Mouse (Mus musculus): ENCODE measurements around the gene Fer. TPM values are rescaled to one million over a fixed set of nuclear protein-coding genes. Genes with fewer than 3 reads are reported as not detected.
"Not testable (repeated sequence)": the region's sequence is repeated elsewhere in the genome, so short reads cannot be mapped to it uniquely, and the experiment has no call there.

The Fer gene
- polyA plus RNA-seq, 1 experiment from 2014 or later = 29.7 TPM

DNA sequence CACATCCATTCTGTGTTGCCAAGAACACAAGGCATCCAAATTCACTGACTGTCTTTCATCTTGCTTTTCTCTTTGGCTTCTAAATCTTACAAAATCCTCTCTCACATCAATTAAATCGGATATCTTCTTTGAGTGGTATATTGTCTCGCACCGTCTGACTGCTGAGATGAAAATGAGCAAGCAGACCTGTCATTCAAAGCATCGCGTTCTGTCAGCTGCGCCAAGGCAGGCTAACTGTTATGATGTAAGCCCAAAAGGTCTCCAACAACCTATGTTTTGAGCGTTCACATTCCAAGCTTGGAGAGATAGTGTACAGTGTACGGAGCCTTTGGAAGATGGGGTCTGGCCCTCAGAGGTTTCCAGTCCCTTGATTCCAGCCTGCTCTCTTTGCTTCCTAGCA lies 26.2 kb upstream of the Fer start:
- Histone ChIP-seq H3K4me1 (ENCODE audit: control insufficient read depth, insufficient read depth, low read length) (no peaks in the 10 kb centered on the region), H3K27me3 (ENCODE audit: control insufficient read depth, insufficient read depth, low read length) (no peaks in the 10 kb centered on the region), H3K9me3 (replicated peaks; ENCODE audit: control insufficient read depth, low read length) (no peaks in the 10 kb centered on the region), H3K27ac (ENCODE audit: low read length) (no peak overlapping the region), H3K4me2 (ENCODE audit: low read depth, low read length) (no peak overlapping the region), H3K36me3 (ENCODE audit: control insufficient read depth, insufficient read depth, low read length) (no peaks in the 10 kb centered on the region), H3K9ac (ENCODE audit: low read length) (no peak overlapping the region), H3K4me3 (replicated peaks; ENCODE audit: low read length) (no peak overlapping the region)
- ATAC-seq (ENCODE audit: insufficient read depth, low FRiP score) = no peak
- 78% methylated on average over 8 of the region's 8 CpGs for WGBS

DNA sequence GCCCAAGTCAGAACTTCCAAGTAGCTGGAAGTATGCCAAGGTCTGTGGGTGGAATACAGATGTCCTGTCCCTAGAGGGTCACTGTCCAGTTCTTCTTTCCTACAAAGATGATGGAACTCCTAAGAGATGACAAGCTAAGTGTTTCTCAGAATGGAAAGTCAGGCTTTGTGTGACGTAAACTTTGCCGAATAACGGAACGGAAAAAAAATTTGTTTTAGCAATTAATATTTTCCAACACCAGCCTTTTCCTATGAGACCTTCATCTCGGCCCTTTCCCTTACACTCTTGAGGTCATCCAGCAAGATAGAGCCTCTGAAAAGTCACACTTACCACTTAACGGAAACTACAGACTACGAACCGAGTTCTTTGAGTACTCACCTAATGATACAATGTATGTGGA lies 24.7 kb upstream of the Fer start:
- Histone ChIP-seq H3K9ac (ENCODE audit: low read length) (no peak overlapping the region), H3K9me3 (replicated peaks; ENCODE audit: control insufficient read depth, low read length) (no peaks in the 10 kb centered on the region), H3K27me3 (ENCODE audit: control insufficient read depth, insufficient read depth, low read length) (no peaks in the 10 kb centered on the region), H3K4me1 (ENCODE audit: control insufficient read depth, insufficient read depth, low read length) (no peaks in the 10 kb centered on the region), H3K36me3 (ENCODE audit: control insufficient read depth, insufficient read depth, low read length) (no peaks in the 10 kb centered on the region), H3K27ac (ENCODE audit: low read length) (no peak overlapping the region), H3K4me3 (replicated peaks; ENCODE audit: low read length) (no peak overlapping the region), H3K4me2 (ENCODE audit: low read depth, low read length) (no peak overlapping the region)
- 82% methylated on average over 8 of the region's 8 CpGs for WGBS
- ATAC-seq (ENCODE audit: insufficient read depth, low FRiP score) = no peak

DNA sequence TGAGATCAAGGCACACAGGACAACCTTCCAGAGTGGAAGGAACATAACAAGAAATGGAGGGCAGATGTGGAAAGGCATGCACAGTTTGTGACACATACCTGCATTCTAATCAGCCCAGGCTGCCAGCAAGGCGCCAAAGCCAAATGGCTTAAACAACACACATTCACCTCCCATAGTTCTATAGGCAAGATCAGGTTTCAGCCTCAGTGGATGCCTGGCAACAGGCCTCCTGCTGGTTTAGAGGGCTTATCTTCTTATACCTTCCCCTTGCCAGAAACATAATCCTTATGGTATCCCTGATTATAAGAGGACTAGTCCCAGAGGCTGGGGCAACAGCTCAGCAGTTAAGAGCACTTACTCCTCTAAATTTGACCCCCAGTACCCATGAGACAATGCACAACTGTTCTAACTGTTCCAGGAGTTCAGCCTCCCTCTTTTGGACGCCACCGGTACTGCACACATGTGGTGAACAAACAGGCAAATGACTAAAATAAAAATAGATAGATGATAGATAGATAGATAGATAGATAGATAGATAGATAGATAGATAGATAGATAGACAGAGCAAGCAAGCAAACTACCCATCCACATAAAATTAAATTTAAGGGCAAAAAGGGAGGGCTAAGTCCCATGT lies 23.1 kb upstream of the Fer start:
- no peak for ATAC-seq (ENCODE audit: insufficient read depth, low FRiP score)
- H3K4me2 ChIP-seq (ENCODE audit: low read depth, low read length) = no peak overlapping the region
- WGBS = 94% methylated on average over 3 of the region's 3 CpGs

DNA sequence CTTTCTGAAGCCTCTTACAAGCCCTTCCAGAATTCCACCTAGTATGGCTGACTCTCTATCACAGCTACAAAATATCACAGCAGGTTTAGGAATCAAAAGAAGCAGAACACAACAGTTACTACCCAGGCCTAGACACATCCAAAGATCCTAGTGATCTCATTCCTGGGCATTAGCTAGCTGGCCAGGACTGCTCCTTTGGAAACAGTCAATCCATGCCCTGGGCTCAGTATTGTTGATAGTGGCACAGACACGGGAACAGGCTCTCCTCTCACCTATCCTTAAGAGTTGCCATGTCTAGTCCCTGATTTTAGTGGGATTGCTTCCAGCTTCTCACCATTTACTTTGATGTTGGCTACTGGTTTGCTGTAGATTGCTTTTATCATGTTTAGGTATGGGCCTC lies 20.6 kb upstream of the Fer start:
- H3K27me3 ChIP-seq (ENCODE audit: control insufficient read depth, insufficient read depth, low read length) = no peaks in the 10 kb centered on the region
- no peak overlapping the region for H3K27ac ChIP-seq (ENCODE audit: low read length)
- H3K9me3 ChIP-seq (replicated peaks; ENCODE audit: control insufficient read depth, low read length) = no peaks in the 10 kb centered on the region
- 74% methylated on average over 1 of the region's 1 CpGs for WGBS
- no peak for ATAC-seq (ENCODE audit: insufficient read depth, low FRiP score)
- H3K4me3 ChIP-seq (replicated peaks; ENCODE audit: low read length) = no peak overlapping the region
- H3K36me3 ChIP-seq (ENCODE audit: control insufficient read depth, insufficient read depth, low read length) = no peaks in the 10 kb centered on the region
- no peak overlapping the region for H3K9ac ChIP-seq (ENCODE audit: low read length)
- H3K4me2 ChIP-seq (ENCODE audit: low read depth, low read length) = no peak overlapping the region
- no peaks in the 10 kb centered on the region; the same call in 1 of the 2 replicates for H3K4me1 ChIP-seq (ENCODE audit: control insufficient read depth, insufficient read depth, low read length)

More for the DNA sequence above, 23.1 kb upstream of the Fer start:
- Histone ChIP-seq H3K27me3 (ENCODE audit: control insufficient read depth, insufficient read depth, low read length) (no peaks in the 10 kb centered on the region), H3K4me1 (ENCODE audit: control insufficient read depth, insufficient read depth, low read length) (no peaks in the 10 kb centered on the region), H3K9me3 (replicated peaks; ENCODE audit: control insufficient read depth, low read length) (no peaks in the 10 kb centered on the region), H3K4me3 (replicated peaks; ENCODE audit: low read length) (no peak overlapping the region), H3K36me3 (ENCODE audit: control insufficient read depth, insufficient read depth, low read length) (no peaks in the 10 kb centered on the region), H3K27ac (ENCODE audit: low read length) (no peak overlapping the region), H3K9ac (ENCODE audit: low read length) (no peak overlapping the region)

DNA sequence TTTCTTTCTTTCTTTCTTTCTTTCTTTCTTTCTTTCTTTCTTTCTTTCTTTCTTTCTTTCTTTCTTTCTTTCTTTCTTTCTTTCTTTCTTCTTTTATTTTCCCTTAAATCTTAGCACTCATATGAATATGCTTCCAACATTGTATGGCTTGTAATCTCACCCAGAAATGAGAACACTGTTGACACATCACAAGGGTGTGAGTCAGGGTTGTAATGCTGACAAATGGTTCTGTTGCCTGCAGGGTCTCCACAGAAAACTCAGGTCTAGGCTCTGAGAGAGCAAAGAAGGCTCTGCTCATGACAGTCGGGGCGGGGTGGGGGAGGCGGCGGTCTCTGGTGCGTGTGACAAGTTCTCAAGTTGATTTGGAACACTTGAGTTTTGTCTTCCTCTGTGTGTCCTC lies 17.9 kb upstream of the Fer start:
- Histone ChIP-seq H3K4me2 (ENCODE audit: low read depth, low read length) (no peak overlapping the region), H3K9me3 (replicated peaks; ENCODE audit: control insufficient read depth, low read length) (no peaks in the 10 kb centered on the region), H3K4me1 (ENCODE audit: control insufficient read depth, insufficient read depth, low read length) (no peaks in the 10 kb centered on the region; the same call in 1 of the 2 replicates), H3K9ac (ENCODE audit: low read length) (no peak overlapping the region), H3K27me3 (ENCODE audit: control insufficient read depth, insufficient read depth, low read length) (no peaks in the 10 kb centered on the region), H3K4me3 (replicated peaks; ENCODE audit: low read length) (no peak overlapping the region), H3K27ac (ENCODE audit: low read length) (no peak overlapping the region), H3K36me3 (ENCODE audit: control insufficient read depth, insufficient read depth, low read length) (no peaks in the 10 kb centered on the region)
- WGBS = 72% methylated on average over 5 of the region's 5 CpGs
- ATAC-seq (ENCODE audit: insufficient read depth, low FRiP score) = no peak

DNA sequence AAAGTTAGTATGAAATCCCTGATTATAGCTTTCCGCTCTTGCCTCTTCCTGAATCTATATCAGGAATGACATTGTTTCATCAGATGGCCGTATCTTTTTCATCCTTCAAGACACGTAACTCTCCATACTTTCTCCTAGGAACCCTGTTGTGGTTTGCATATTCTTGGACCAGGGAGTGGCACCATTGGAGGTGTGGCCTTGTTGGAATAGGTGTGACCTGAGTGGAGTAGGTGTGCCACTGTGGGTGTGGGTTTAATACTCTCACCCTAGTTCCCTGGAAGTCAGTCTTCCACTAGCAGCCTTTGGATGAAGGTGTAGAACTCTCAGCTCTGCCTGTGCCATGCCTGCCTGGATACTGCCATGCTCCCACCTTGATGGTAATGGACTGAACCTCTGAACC lies 17.1 kb upstream of the Fer start:
- not testable (repeated sequence) for H3K9ac ChIP-seq (ENCODE audit: low read length); H3K27ac ChIP-seq (ENCODE audit: low read length); H3K4me3 ChIP-seq (replicated peaks; ENCODE audit: low read length); H3K36me3 ChIP-seq (ENCODE audit: control insufficient read depth, insufficient read depth, low read length); H3K4me2 ChIP-seq (ENCODE audit: low read depth, low read length); H3K4me1 ChIP-seq (ENCODE audit: control insufficient read depth, insufficient read depth, low read length); ATAC-seq (ENCODE audit: insufficient read depth, low FRiP score); H3K9me3 ChIP-seq (replicated peaks; ENCODE audit: control insufficient read depth, low read length); H3K27me3 ChIP-seq (ENCODE audit: control insufficient read depth, insufficient read depth, low read length)
- 86% methylated on average over 3 of the region's 3 CpGs for WGBS

DNA sequence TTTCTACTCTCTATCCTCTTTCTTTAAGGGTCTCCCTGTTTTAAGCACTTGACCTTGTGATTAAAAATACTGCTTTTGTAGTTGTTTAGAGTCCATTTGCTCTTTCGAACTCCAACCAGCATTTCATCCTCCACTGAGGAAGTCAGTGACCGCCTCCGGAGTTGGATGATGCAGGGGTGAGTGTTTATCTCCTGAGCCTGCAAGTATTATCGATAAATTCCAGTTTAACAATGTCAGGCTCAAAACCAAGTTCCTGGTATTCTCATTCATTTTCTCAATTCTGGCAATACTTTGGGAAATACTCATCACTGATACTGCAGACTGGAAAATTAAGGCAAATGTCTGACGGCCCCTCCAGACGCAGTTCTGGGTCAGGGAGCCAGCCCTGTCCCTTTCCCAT lies 13.7 kb upstream of the Fer start:
- Histone ChIP-seq H3K27me3 (ENCODE audit: control insufficient read depth, insufficient read depth, low read length) (no peaks in the 10 kb centered on the region), H3K36me3 (ENCODE audit: control insufficient read depth, insufficient read depth, low read length) (no peaks in the 10 kb centered on the region), H3K4me2 (ENCODE audit: low read depth, low read length) (peak overlapping the region; percentile 61), H3K9ac (ENCODE audit: low read length) (peak overlapping the region; percentile 91), H3K9me3 (replicated peaks; ENCODE audit: control insufficient read depth, low read length) (no peaks in the 10 kb centered on the region), H3K27ac (ENCODE audit: low read length) (peak overlapping the region; percentile 70), H3K4me3 (replicated peaks; ENCODE audit: low read length) (peak overlapping the region; percentile 76), H3K4me1 (ENCODE audit: control insufficient read depth, insufficient read depth, low read length) (no peaks in the 10 kb centered on the region; the same call in 1 of the 2 replicates)
- no peak for ATAC-seq (ENCODE audit: insufficient read depth, low FRiP score)
- WGBS = 4% methylated on average over 6 of the region's 6 CpGs

DNA sequence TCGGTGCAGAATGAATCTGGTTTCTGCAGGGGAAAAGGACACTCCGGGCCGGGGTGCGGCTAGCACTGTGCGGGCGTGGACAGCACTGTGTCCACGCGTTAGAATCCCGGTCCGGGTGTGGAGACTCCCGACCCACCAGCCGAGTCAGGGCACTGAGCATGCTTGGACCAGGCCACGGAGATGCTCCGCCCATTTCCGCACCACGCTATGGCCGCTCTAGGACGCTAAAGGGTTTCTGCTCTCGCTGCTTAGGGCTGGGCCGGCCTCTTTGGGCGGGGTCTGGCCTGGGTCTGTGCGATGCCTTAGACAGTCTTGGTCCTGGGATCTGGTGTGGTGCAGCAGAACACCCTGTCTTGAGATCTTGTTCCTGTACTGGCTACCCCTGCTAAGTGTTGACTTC lies 13.3 kb upstream of the Fer start:
- Histone ChIP-seq H3K4me2 (ENCODE audit: low read depth, low read length) (peak overlapping the region; percentile 61), H3K27me3 (ENCODE audit: control insufficient read depth, insufficient read depth, low read length) (no peaks in the 10 kb centered on the region), H3K9me3 (replicated peaks; ENCODE audit: control insufficient read depth, low read length) (no peaks in the 10 kb centered on the region), H3K27ac (ENCODE audit: low read length) (peak overlapping the region; percentile 70), H3K9ac (ENCODE audit: low read length) (peak overlapping the region; percentile 91), H3K36me3 (ENCODE audit: control insufficient read depth, insufficient read depth, low read length) (no peaks in the 10 kb centered on the region), H3K4me3 (replicated peaks; ENCODE audit: low read length) (peak overlapping the region; percentile 76), H3K4me1 (ENCODE audit: control insufficient read depth, insufficient read depth, low read length) (no peaks in the 10 kb centered on the region; the same call in 1 of the 2 replicates)
- WGBS = under 1% methylated on average over 22 of the region's 22 CpGs
- ATAC-seq (ENCODE audit: insufficient read depth, low FRiP score) = peak; percentile 100

DNA sequence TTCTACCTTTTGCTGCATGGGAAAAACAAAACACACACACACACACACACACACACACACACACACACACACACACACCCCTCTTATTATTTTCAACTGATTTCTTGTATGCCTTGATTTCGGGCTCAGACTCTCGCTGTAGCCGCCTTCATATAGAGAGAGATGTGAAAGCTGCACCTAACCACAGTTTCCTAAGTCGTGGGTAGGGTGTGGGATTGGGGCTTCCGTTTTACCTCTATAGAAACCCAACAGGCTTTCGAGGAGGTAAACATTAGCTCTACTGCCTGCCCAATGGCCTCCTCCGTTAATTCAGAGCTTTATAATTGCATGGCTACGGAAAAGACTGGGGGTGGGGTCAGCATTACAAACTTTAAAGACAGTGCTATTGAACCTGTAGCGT lies 12.8 kb upstream of the Fer start:
- ATAC-seq (ENCODE audit: insufficient read depth, low FRiP score) = no peak
- 83% methylated on average over 9 of the region's 9 CpGs for WGBS
- Histone ChIP-seq H3K4me2 (ENCODE audit: low read depth, low read length) (peak overlapping the region; percentile 61), H3K9ac (ENCODE audit: low read length) (no peak overlapping the region), H3K27me3 (ENCODE audit: control insufficient read depth, insufficient read depth, low read length) (no peaks in the 10 kb centered on the region), H3K4me1 (ENCODE audit: control insufficient read depth, insufficient read depth, low read length) (no peaks in the 10 kb centered on the region; the same call in 1 of the 2 replicates), H3K27ac (ENCODE audit: low read length) (no peak overlapping the region), H3K36me3 (ENCODE audit: control insufficient read depth, insufficient read depth, low read length) (no peaks in the 10 kb centered on the region), H3K9me3 (replicated peaks; ENCODE audit: control insufficient read depth, low read length) (no peaks in the 10 kb centered on the region), H3K4me3 (replicated peaks; ENCODE audit: low read length) (no peak overlapping the region)
